Mouse (Mus musculus) liver, embryonic 14.5 days (tissue): ENCODE measurements around the gene Prdm16. TPM values are rescaled to one million over a fixed set of nuclear protein-coding genes. Genes with fewer than 3 reads are reported as not detected.

Source experiments
- ATAC-seq: fragments of 200-750 bp; cut with Nextera tagmentation; 2 replicates; pipeline ENCODE4 v1.8.0; 2017; ENCODE audit warnings: moderate number of reproducible peaks, mild to moderate bottlenecking, moderate library complexity; ENCODE audit not compliant: insufficient read depth
- DNase-seq, 3 experiments: peaks; one replicate each; pipeline ENCODE4 v3.0.0-alpha.2; 2012 to 2013; ENCODE audit warnings: low read depth in 3 of 3, low spot score in 3 of 3
- H3K27ac ChIP-seq: fragments of 300-500 bp; sonication (generic); 2 replicates; pipeline ENCODE4 v1.5.1; 2014; ENCODE audit warnings: moderate library complexity, mild to moderate bottlenecking, control low read depth, inconsistent platforms
- H3K27me3 ChIP-seq: fragments of 300-500 bp; sonication (generic); 2 replicates; pipeline ENCODE4 v1.6.1; 2014; ENCODE audit warnings: mild to moderate bottlenecking, low read length, moderate library complexity; ENCODE audit not compliant: control insufficient read depth, insufficient read depth
- H3K36me3 ChIP-seq: fragments of 300-500 bp; sonication (generic); replicated peaks from 2 replicates; pipeline ENCODE4 v1.6.1; 2014; ENCODE audit warnings: low read depth; ENCODE audit not compliant: control insufficient read depth, insufficient read depth
- H3K4me1 ChIP-seq, 2 experiments: fragments of 200-500 bp in 1 of 2; fragments of 300-500 bp in 1 of 2; sonication (generic) in 1 of 2; replicated peaks; 2 replicates each; pipeline ENCODE4 v1.6.1; 2012 to 2014; ENCODE audit warnings: antibody characterized with exemption in 1 of 2, inconsistent platforms in 1 of 2, low read length in 1 of 2; ENCODE audit not compliant: control insufficient read depth in 2 of 2, insufficient read depth in 2 of 2
- H3K4me2 ChIP-seq: fragments of 300-500 bp; sonication (generic); 2 replicates; pipeline ENCODE4 v1.6.1; 2014; ENCODE audit warnings: low read depth, mild to moderate bottlenecking, control low read depth, moderate library complexity
- H3K4me3 ChIP-seq, 2 experiments: fragments of 200-500 bp in 1 of 2; fragments of 300-500 bp in 1 of 2; sonication (generic) in 1 of 2; 2 replicates each; pipeline ENCODE4 v1.5.1; 2012 to 2014; ENCODE audit warnings: low read depth in 2 of 2, low read length in 2 of 2, mild to moderate bottlenecking in 2 of 2, control low read depth in 1 of 2, inconsistent platforms in 1 of 2, moderate library complexity in 1 of 2; ENCODE audit not compliant: insufficient read depth in 1 of 2
- H3K9ac ChIP-seq: fragments of 300-500 bp; sonication (generic); replicated peaks from 2 replicates; pipeline ENCODE4 v1.6.1; 2014; ENCODE audit warnings: mild to moderate bottlenecking, control low read depth, moderate library complexity
- H3K9me3 ChIP-seq: fragments of 300-500 bp; sonication (generic); 2 replicates; pipeline ENCODE4 v1.6.1; 2016; ENCODE audit warnings: low read length, mixed read lengths; ENCODE audit not compliant: control insufficient read depth
- CTCF ChIP-seq: IDR thresholded peaks from 2 replicates; pipeline ENCODE4 v1.5.1; 2016; ENCODE audit warnings: antibody characterized with exemption, low read depth, control low read depth
- EP300 ChIP-seq: IDR thresholded peaks from 2 replicates; pipeline ENCODE4 v1.6.1; 2016; ENCODE audit warnings: antibody characterized with exemption, low read depth
- WGBS: fragments of 180-500 bp; shearing (Covaris S2); extraction: QIAGEN DNeasy Blood & Tissue Kit; methylation state at CpG from one replicate; pipeline ENCODE4 v1.1.7; 2014; ENCODE audit not compliant: insufficient replicate concordance; 5-methylcytosine and 5-hydroxymethylcytosine counted together
- polyA plus RNA-seq, 2 experiments: library from polyadenylated mRNA; depleted of rRNA in 1 of 2; stranded (reverse) in 1 of 2; unstranded in 1 of 2; fragments of >200 nt; fragmentation: Nextera tagmentation in 1 of 2; extraction: Ambion mirVana in 1 of 2; gene quantifications; 2 replicates each; pipeline versions ENCODE4 v1.2.1 to v1.2.3; 2012 to 2014

Prdm16 gene
- polyA plus RNA-seq, 2 experiments: 0.70 to 0.86 TPM

DNA sequence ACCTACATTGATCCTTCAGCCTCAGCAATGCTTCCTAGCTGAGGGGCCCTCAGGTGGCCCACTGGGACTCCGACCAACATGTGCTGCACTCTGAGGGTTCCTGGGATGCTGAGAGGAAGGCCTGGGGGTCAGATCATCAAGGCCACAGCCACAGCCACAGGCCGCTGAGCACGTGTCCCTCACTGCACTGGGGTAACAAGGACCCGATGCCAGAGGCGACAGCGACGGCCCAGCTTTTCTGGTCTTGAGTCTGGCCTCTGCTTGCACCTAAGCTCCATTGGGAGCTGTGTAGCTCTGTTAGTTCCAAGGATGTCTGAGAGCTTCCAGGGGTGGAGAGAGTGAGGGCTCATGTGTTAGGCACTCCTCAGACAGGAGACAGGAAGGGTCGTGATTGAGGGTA is 265.8 kb downstream of the Prdm16 start:
- H3K27ac ChIP-seq: no peak overlapping the region
- no peak overlapping the region for H3K4me2 ChIP-seq
- H3K27me3 ChIP-seq: no peaks in the 10 kb centered on the region
- no peaks in the 10 kb centered on the region for H3K9me3 ChIP-seq
- no peak overlapping the region for H3K9ac ChIP-seq
- H3K4me3 ChIP-seq: no peak overlapping the region
- no peaks in the 10 kb centered on the region for H3K36me3 ChIP-seq
- TF ChIP-seq EP300 (no peak), CTCF (no peak)
- WGBS: 65% methylated on average over 8 of the region's 8 CpGs
- H3K4me1 ChIP-seq: peaks cover 0 to 2% of the 10 kb centered on the region in 2 experiments; a peak in 1 of 4 replicates
- DNase-seq (no peak), ATAC-seq (no peak)

DNA sequence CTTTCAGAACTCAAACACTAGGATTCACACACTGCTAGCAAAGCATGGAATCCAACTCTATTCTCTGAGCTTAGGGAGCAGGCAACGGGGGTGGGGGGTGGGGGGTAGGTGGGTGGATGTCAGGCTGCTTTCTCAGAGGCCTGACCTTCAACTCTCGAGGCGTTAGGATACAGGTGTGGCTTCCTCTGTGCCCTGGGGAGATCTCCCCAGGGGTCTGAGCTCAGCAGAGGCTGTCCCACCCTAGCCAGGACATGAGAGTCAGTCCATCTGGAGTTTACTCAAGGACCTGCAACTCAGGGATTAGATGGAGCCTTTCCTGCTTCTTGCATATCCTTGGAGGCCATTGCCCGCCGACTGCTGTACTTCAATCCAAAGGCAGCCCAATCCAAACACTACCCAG is 267.6 kb downstream of the Prdm16 start:
- Histone ChIP-seq H3K27ac (no peak overlapping the region), H3K4me1 (no peaks in the 10 kb centered on the region), H3K27me3 (no peaks in the 10 kb centered on the region), H3K9me3 (no peaks in the 10 kb centered on the region), H3K4me2 (no peak overlapping the region), H3K36me3 (no peaks in the 10 kb centered on the region), H3K9ac (no peak overlapping the region), H3K4me3 (no peak overlapping the region)
- TF ChIP-seq EP300: no peak
- no peak for TF ChIP-seq CTCF
- no peak for DNase-seq
- no peak for ATAC-seq
- 42% methylated on average over 5 of the region's 5 CpGs for WGBS

GRCm38 (mm10) chr4:154366836-154367235 is 269.8 kb downstream of the Prdm16 start:
- H3K27ac ChIP-seq: no peak overlapping the region
- H3K4me2 ChIP-seq: no peak overlapping the region
- DNase-seq: no peak
- H3K9ac ChIP-seq: no peak overlapping the region
- no peaks in the 10 kb centered on the region for H3K36me3 ChIP-seq
- H3K27me3 ChIP-seq: no peaks in the 10 kb centered on the region
- no peaks in the 10 kb centered on the region for H3K4me1 ChIP-seq
- no peak for ATAC-seq
- H3K4me3 ChIP-seq: no peak overlapping the region
- TF ChIP-seq CTCF: no peak
- TF ChIP-seq EP300: no peak
- 57% methylated on average over 6 of the region's 6 CpGs for WGBS
- no peaks in the 10 kb centered on the region for H3K9me3 ChIP-seq

- no peak for TF ChIP-seq CTCF
- TF ChIP-seq EP300: no peak
- WGBS: 64% methylated on average over 2 of the region's 2 CpGs
- Histone ChIP-seq H3K36me3 (no peaks in the 10 kb centered on the region), H3K9ac (no peak overlapping the region), H3K4me3 (no peak overlapping the region), H3K27me3 (no peaks in the 10 kb centered on the region), H3K9me3 (no peaks in the 10 kb centered on the region), H3K4me1 (no peaks in the 10 kb centered on the region), H3K27ac (no peak overlapping the region), H3K4me2 (no peak overlapping the region)
- ATAC-seq (no peak), DNase-seq (no peak)
Measured at GRCm38 (mm10) chr4:154364752-154365151, 271.9 kb downstream of the Prdm16 start.

- DNase-seq (no peak), ATAC-seq (no peak)
- H3K9me3 ChIP-seq: no peaks in the 10 kb centered on the region
- TF ChIP-seq EP300 (no peak), CTCF (no peak)
- no peak overlapping the region for H3K4me2 ChIP-seq
- 62% methylated on average over 3 of the region's 3 CpGs for WGBS
- H3K27ac ChIP-seq: no peak overlapping the region
- no peak overlapping the region for H3K4me3 ChIP-seq
- H3K36me3 ChIP-seq: no peaks in the 10 kb centered on the region
- H3K4me1 ChIP-seq: no peaks in the 10 kb centered on the region
- no peak overlapping the region for H3K9ac ChIP-seq
- H3K27me3 ChIP-seq: no peaks in the 10 kb centered on the region
Measured at GRCm38 (mm10) chr4:154360850-154361249, 275.8 kb downstream of the Prdm16 start.
